Mouse (Mus musculus): ENCODE data around the gene Clic1.

Gene Clic1

DNA sequence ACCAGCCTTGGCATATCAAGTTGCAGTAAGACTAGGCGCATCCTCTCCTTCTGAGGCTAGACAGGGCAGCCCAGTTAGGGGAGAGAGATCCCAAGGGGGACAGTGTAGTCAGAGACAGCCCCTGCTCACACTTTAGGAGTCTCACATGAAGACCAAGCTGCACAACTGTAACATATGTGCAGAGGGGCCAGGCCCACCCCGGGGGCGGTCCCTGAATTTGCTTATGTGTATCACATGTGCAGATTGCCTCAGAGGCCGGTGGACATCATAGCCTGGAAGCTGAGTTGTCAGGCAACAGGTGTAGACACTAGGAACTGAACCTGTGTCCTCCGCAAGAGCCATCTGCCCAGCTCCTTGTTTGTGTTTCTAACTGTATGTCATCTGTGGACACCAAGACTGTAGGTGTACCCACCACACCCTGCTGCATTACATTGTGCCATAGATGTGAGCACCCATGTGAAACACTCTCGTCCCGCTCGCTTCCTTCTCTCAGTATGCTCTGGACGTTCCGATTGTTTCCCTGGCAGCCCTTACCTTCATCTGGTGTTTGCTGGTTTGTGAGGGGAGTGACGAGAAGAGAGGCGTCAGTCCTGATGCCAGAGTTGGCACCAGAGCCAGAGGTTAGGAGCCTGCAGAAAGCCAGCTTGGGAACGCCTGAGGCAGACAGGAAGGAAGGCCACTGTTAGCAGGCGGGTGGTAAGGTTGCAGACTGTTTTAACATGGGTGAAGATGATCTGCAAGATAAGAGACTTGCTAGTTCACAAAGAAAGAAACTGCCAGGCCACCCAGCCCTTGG lies 42.8 kb downstream of the Clic1 start:
- peak; percentile 57 to 68 for DNase-seq

- DNase-seq = no peak
Measured at GRCm38 (mm10) chr17:35094475-35095365, 45.0 kb downstream of the Clic1 start.

DNA sequence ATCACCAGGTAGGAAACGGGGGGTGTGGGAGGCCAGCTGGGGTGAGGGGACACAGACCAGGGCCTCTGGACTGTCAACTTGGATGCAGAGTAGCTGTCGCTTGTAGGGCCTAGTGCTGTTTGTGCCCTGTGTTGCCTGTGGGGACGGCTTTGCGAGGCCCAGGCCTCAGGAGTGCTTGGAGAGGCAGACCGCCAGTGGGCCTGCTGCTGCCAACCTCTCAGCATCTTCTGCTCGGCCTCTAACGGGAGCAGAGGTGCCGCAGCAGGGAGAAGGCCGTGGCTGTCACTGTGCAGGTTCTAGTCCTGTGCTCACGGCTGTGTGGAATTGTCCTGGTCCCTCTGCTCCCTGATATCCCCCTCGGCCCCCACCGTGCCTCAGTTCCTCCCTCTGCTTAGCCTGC lies 46.8 kb downstream of the Clic1 start:
- peak; percentile 58 to 61 for DNase-seq

- peak; percentile 78 to 79 for DNase-seq
Measured at GRCm38 (mm10) chr17:35097164-35097655, 47.4 kb downstream of the Clic1 start.

GRCm38 (mm10) chr17:35100196-35100765 lies 50.5 kb downstream of the Clic1 start:
- DNase-seq = no peak

- no peak for DNase-seq
Measured at GRCm38 (mm10) chr17:35101161-35101560, 51.4 kb downstream of the Clic1 start.

- peak; percentile 61 to 70 for DNase-seq
Measured at GRCm38 (mm10) chr17:35102299-35102698, 52.5 kb downstream of the Clic1 start.

DNA sequence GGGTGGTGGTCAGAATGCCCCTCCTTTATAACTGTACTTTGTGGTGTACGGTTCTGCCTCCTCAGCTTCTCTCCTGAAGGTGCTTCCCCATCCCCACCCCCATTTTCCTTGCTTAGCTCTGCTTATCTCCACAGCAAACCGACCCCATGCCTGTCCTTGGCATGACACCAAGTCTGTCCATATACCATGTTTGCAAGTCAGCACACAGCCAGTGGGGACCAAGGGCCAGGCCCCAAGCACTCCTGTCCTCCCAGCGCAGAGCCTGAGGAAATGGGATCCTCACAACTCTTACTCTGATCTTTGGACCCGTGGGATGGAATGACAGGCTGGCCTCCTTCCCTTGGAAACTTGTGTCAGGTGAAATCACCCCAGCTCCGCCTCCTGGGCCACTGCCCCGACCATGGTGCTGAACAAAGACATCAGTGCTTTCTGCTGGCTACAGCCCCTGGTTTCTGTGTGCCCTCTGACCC lies 53.5 kb downstream of the Clic1 start:
- peak; percentile 27 to 43 for DNase-seq

DNA sequence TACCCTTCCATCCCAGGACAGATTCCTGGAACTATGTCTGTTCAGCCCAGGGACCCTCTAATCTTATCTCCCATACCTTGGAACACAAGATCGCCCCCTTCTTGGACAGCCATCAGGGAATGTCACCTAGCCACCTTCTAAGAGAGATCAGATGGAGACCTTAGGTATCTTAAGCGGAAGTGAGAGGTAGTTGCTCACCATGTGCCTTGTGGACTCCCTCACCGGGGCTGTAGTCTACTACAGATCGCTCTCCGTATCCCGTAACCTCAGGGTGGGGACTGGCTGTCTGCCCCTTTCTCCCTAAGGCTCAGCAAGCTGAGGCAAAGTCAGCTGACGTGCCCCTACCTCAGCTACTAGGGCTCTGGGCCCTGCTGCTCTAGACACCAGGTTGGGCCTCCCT lies 54.3 kb downstream of the Clic1 start:
- DNase-seq = peak in 1 of 2 experiments; percentile 12

DNA sequence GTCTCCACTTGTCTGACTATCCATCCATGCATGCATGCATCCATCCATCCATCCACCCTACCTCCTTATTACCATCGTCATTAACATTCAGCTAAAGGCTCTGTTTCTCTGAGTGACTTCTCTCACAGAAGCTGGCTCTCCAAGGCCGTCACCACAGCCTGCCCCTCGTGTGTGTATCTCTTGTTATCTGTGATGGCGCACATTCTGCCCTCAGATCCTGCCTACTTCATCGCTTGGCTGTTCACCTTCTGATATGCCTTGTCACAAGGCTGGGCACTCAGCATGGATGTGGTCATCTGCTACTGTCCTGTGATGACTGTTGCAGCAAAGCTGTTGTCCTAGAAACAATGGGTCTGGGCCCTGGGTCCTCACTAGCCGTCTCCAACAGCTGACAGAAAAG lies 55.0 kb downstream of the Clic1 start:
- no peak for DNase-seq

- DNase-seq = peak; percentile 83 to 84
Measured at GRCm38 (mm10) chr17:35105740-35106389, 56.1 kb downstream of the Clic1 start.

GRCm38 (mm10) chr17:35106522-35106921 lies 56.8 kb downstream of the Clic1 start:
- DNase-seq = no peak

DNA sequence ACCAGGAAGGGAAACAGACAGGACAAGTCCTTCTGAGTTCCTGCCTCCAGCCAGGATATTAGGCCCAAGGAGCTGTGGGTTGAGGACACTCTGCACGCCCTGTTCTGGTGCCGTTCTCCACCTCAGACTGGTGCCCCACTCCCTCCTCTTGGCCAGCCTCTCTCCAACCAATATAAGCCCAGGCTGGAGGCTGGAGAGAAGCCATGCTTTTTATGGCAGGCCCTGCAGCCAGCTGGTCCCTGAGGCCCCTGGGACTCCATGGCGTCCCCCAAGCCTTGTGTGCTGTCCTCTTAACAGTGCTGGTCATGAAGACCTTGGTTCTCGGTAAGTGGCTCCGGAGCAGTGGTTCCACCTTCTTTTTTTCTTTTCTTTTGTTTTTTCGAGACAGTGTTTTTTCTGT lies 58.3 kb downstream of the Clic1 start, which contains the start of gene Ly6g5c:
TSS of gene Ly6g5c (plus strand) at position 183 of the 400 bp plus-strand sequence.
- peak; percentile 86 to 90 for DNase-seq

All from cerebellum, postnatal 10 days (tissue).